In genomic region chr6:64671010-64671409, GRCm38 (mm10) we compare ENCODE assay signal across 21 mouse cellular contexts. TPM values are rescaled to one million over a fixed set of nuclear protein-coding genes. Genes with fewer than 3 reads are reported as not detected.
"Had no signal": no experiment of that assay in that cellular context is flagged by ENCODE, and none has a peak within 500 bp of the region (broad histone marks: within the 10 kb centered on the region; RNA-seq: fewer than 3 reads in every experiment).

No protein-coding gene starts in this region.

- H3K4me3 ChIP-seq: midbrain, embryonic 10.5 days; midbrain, embryonic 12.5 days; myocyte; neural tube, embryonic 13.5 days; neural tube, embryonic 15.5 days had no signal

- H3K9ac ChIP-seq: lung, embryonic 14.5 days; midbrain, embryonic 12.5 days; neural tube, embryonic 13.5 days; neural tube, embryonic 15.5 days had no signal

- DNase-seq: lung, adult 18-20 months; lung, embryonic 14.5 days; lung, postnatal 10 days; lung, postnatal 4 days; midbrain, embryonic 14.5 days; retina, postnatal 1 day; right cerebral cortex, adult 18-20 months; right cerebral cortex, postnatal 25 days; right cerebral cortex, postnatal 4 days; spleen, adult 18-20 months; thymus, adult 18-20 months; thymus, postnatal 14 days; thymus, postnatal 36 days had no signal

- H3K27me3 ChIP-seq: neural tube, embryonic 13.5 days; neural tube, embryonic 15.5 days had no signal

- H3K27ac ChIP-seq: midbrain, embryonic 10.5 days; midbrain, embryonic 12.5 days; neural tube, embryonic 13.5 days; neural tube, embryonic 15.5 days had no signal

- H3K9me3 ChIP-seq: midbrain, embryonic 10.5 days; midbrain, embryonic 12.5 days; neural tube, embryonic 13.5 days; neural tube, embryonic 15.5 days had no signal

- H3K4me1 ChIP-seq: midbrain, embryonic 10.5 days; midbrain, embryonic 12.5 days; neural tube, embryonic 15.5 days had no signal

- H3K4me2 ChIP-seq: lung, embryonic 14.5 days; midbrain, embryonic 12.5 days; neural tube, embryonic 13.5 days; neural tube, embryonic 15.5 days had no signal

- H3K36me3 ChIP-seq: midbrain, embryonic 10.5 days; midbrain, embryonic 12.5 days; neural tube, embryonic 13.5 days; neural tube, embryonic 15.5 days had no signal

- ATAC-seq: midbrain, embryonic 16.5 days had no signal

RNA-seq across cellular contexts. Expression of gene Atoh1, which starts 57.9 kb away (rescaled TPM):
- polyA plus RNA-seq: lung, embryonic 14.5 days; myocyte; stomach, embryonic 14.5 days; thymus, postnatal 0 days had no signal
